Mouse (Mus musculus) liver, embryonic 14.5 days (tissue): ENCODE data around the gene Capn2.

Experiments used
- CTCF ChIP-seq: IDR thresholded peaks from 2 replicates; pipeline ENCODE4 v1.5.1; 2016; ENCODE audit warnings: antibody characterized with exemption, low read depth, control low read depth
- EP300 ChIP-seq: IDR thresholded peaks from 2 replicates; pipeline ENCODE4 v1.6.1; 2016; ENCODE audit warnings: antibody characterized with exemption, low read depth

GRCm38 (mm10) chr1:182565351-182565835 is 48.0 kb upstream of the Capn2 start:
- no peak for TF ChIP-seq EP300
- no peak for TF ChIP-seq CTCF
